Mouse (Mus musculus) ES-E14 (cell line): ENCODE measurements around the gene Ambp. TPM values are rescaled to one million over a fixed set of nuclear protein-coding genes. Genes with fewer than 3 reads are reported as not detected.

Source experiments
- DNase-seq: peaks from one replicate; pipeline ENCODE4 v3.0.0-alpha.2; 2013; ENCODE audit warnings: low read depth, low spot score
- H3K27ac ChIP-seq: 2 replicates; pipeline ENCODE4 v1.5.1; 2012; ENCODE audit warnings: low read depth, mild to moderate bottlenecking, low read length, moderate library complexity, mixed read lengths; ENCODE audit not compliant: poor library complexity, insufficient read depth, severe bottlenecking
- H3K36me3 ChIP-seq: 2 replicates; pipeline ENCODE4 v1.6.1; 2012; ENCODE audit warnings: mild to moderate bottlenecking, low read length, moderate library complexity, mixed read lengths; ENCODE audit not compliant: control insufficient read depth, poor library complexity, insufficient read depth, severe bottlenecking
- H3K4me1 ChIP-seq, 2 experiments: fragments of 150-350 bp in 1 of 2; sonication (generic) in 1 of 2; 2 replicates each; pipeline ENCODE4 v1.6.1; 2012; ENCODE audit warnings: low read length in 2 of 2, mild to moderate bottlenecking in 1 of 2, mixed read lengths in 1 of 2; ENCODE audit not compliant: control insufficient read depth in 2 of 2, insufficient read depth in 2 of 2, poor library complexity in 1 of 2
- H3K4me3 ChIP-seq, 2 experiments: fragments of 150-350 bp in 1 of 2; sonication (generic) in 1 of 2; 2 replicates each; pipeline ENCODE4 v1.5.1; 2012; ENCODE audit warnings: low read length in 2 of 2, low read depth in 1 of 2, mild to moderate bottlenecking in 1 of 2, mixed read lengths in 1 of 2; ENCODE audit not compliant: insufficient read depth in 1 of 2, poor library complexity in 1 of 2, severe bottlenecking in 1 of 2
- H3K9ac ChIP-seq: 2 replicates; pipeline ENCODE4 v1.6.1; 2012; ENCODE audit warnings: low read depth, mild to moderate bottlenecking, low read length, mixed read lengths; ENCODE audit not compliant: poor library complexity, insufficient read depth, severe bottlenecking
- H3K9me3 ChIP-seq: fragments of 150-350 bp; sonication (generic); 2 replicates; pipeline ENCODE4 v1.6.1; 2012; ENCODE audit warnings: low read depth, mild to moderate bottlenecking, low read length; ENCODE audit not compliant: control insufficient read depth, insufficient read depth
- CHD2 ChIP-seq: IDR thresholded peaks from 2 replicates; pipeline ENCODE4 v1.6.1; 2014; ENCODE audit warnings: mild to moderate bottlenecking, low read depth, low read length, inconsistent platforms
- HCFC1 ChIP-seq: IDR thresholded peaks from 2 replicates; pipeline ENCODE4 v1.6.1; 2012; ENCODE audit warnings: low read length, inconsistent platforms, borderline replicate concordance; ENCODE audit not compliant: insufficient read depth
- MAFK ChIP-seq: IDR thresholded peaks from 2 replicates; pipeline ENCODE4 v1.6.1; 2014; ENCODE audit warnings: mild to moderate bottlenecking, low read depth, low read length, inconsistent platforms; ENCODE audit not compliant: insufficient read depth
- ZC3H11A ChIP-seq: IDR thresholded peaks from 2 replicates; pipeline ENCODE4 v1.6.1; 2012; ENCODE audit warnings: low read depth, mild to moderate bottlenecking, inconsistent platforms, low read length, borderline replicate concordance
- ZNF384 ChIP-seq: IDR thresholded peaks from 2 replicates; pipeline ENCODE4 v1.6.1; 2012; ENCODE audit warnings: low read depth, low read length, inconsistent platforms
- in situ Hi-C, 2 experiments: fragments of 600-800 bp; cut with MboI; formaldehyde crosslinking; loops; one replicate each; pipeline ENCODE4 v1.15.1; 2025; ENCODE audit warnings: low sequenced_read_pairs in 2 of 2, inconsistent platforms in 1 of 2; ENCODE audit not compliant: unreplicated experiment in 2 of 2
- total RNA-seq: library from RNA; depleted of rRNA; stranded (reverse); fragments of 300-350 nt; gene quantifications from 2 replicates; pipeline ENCODE4 v1.2.3, GENCODE M21; 2012; rRNA removed

Gene Ambp
- total RNA-seq, 1 experiment = not detected

DNA sequence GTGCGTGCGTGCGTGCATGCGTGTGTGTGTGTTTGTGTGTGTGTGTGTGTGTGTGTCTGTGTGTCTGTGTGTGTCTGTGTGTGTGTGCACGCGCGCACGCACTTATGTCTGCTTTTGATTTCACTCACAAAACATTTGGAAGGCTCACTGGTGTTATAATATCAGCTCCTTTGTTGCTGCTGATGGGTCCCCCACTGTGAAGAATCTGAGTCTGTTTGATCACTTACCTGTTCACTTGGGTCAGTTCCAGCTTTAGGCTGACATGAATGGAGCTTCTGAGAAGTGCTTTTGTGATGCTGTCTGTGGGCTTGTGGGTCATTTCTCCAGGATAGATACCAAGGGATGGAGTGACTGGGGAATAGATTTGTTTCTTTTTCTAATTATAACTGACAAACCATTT is 48.9 kb downstream of the Ambp start:
- in situ Hi-C loops = no loop called here

DNA sequence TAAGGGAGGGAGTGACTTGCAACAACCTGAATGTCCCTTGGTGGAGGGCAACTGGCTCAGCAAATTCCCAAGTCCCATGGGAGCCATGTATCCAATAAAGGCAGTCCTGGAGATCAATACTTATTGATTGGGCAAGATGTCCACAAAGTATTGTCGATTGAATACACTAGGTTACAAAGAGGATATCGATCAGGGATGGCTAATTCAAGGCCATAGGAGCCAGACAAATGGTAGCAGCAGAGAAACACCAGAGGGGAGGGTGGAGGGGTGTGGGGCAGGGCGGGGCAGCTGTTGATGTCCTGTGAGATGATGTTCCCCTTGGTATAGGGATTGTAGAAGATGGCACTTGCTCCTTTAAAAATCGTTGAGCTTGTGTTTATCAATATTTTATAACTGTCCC is 52.6 kb downstream of the Ambp start:
- in situ Hi-C loops = no loop called here
- TF ChIP-seq ZNF384 (no peak), ZC3H11A (no peak), MAFK (no peak), HCFC1 (no peak), CHD2 (no peak)
- H3K36me3 ChIP-seq = no peaks in the 10 kb centered on the region

More for the DNA sequence above, 48.9 kb downstream of the Ambp start:
- no peaks in the 10 kb centered on the region for H3K9me3 ChIP-seq
- H3K36me3 ChIP-seq = no peaks in the 10 kb centered on the region
- H3K9ac ChIP-seq = no peak overlapping the region
- no peaks in the 10 kb centered on the region for H3K4me1 ChIP-seq
- TF ChIP-seq ZNF384 (no peak), CHD2 (no peak), MAFK (no peak), HCFC1 (no peak), ZC3H11A (no peak)
- no peak overlapping the region for H3K4me3 ChIP-seq
- peak; percentile 17 for DNase-seq
- no peak overlapping the region for H3K27ac ChIP-seq

DNA sequence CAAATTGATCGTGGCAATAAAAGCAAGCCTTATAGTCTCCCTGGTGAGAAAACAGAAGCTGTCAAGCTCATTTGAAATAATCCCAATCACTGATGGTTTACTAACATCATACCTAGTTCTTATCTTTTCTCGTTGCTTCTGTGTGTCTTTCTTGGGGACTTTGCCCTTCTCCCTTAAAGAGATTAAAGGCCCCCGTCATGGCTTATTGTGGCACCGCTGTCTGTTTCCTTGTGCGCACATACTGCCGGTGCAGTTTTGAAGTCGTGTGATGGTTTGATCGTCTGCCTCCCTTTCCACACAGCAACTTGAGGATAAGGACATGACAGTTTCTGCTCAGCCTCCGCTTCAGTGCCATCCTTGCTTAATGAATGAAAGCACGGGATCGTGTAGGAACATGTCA is 54.1 kb downstream of the Ambp start:
- no peak for TF ChIP-seq ZC3H11A
- TF ChIP-seq HCFC1 = no peak
- TF ChIP-seq ZNF384 = no peak
- TF ChIP-seq CHD2 = no peak
- TF ChIP-seq MAFK = no peak
- H3K4me1 ChIP-seq = no peaks in the 10 kb centered on the region
- H3K9me3 ChIP-seq = no peaks in the 10 kb centered on the region
- no peaks in the 10 kb centered on the region for H3K36me3 ChIP-seq
- H3K4me3 ChIP-seq = no peak overlapping the region
- no peak for DNase-seq
- no peak overlapping the region for H3K27ac ChIP-seq
- in situ Hi-C loops = no loop called here
- no peak overlapping the region for H3K9ac ChIP-seq

More for the DNA sequence above, 52.6 kb downstream of the Ambp start:
- DNase-seq = no peak
- Histone ChIP-seq H3K9ac (no peak overlapping the region), H3K4me1 (no peaks in the 10 kb centered on the region), H3K27ac (no peak overlapping the region), H3K9me3 (no peaks in the 10 kb centered on the region), H3K4me3 (no peak overlapping the region)

DNA sequence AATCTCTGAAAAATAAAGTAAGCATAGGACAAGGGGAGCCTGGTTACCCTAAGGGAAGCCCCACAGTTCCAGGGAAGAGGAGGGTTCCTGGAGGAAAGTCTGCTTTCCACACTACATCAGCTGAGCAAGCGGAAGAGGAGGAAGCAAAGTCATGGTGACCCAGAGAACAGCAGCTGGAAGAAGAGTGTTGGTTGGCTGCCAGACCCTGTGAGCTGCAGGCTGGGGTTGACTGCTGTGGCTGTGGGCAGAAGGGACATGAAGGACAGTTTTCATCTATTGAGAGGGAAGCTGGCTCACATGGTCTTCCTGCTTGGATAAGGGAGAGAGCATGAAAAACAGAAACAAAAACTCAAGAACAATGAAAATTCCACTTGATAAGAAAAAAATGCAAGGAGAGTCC is 57.0 kb downstream of the Ambp start:
- no peaks in the 10 kb centered on the region for H3K4me1 ChIP-seq
- H3K9me3 ChIP-seq = no peaks in the 10 kb centered on the region
- no peak overlapping the region for H3K4me3 ChIP-seq
- H3K36me3 ChIP-seq = no peaks in the 10 kb centered on the region
- in situ Hi-C loops = no loop called here
- no peak for TF ChIP-seq ZNF384
- no peak for TF ChIP-seq HCFC1
- no peak for TF ChIP-seq ZC3H11A
- no peak for TF ChIP-seq CHD2
- no peak for TF ChIP-seq MAFK
- DNase-seq = no peak
- H3K9ac ChIP-seq = no peak overlapping the region
- no peak overlapping the region for H3K27ac ChIP-seq

Other genes with a start within 250 kb of the Ambp start
- gene Zfp618, start 189.2 kb downstream of the Ambp start, total RNA-seq = 3.0 and 3.3 TPM in 2 replicates
- gene Kif12, start 17.3 kb upstream of the Ambp start, total RNA-seq = not detected in 2 replicates
- gene Col27a1, start 59.2 kb upstream of the Ambp start, total RNA-seq = 1.0 and 2.4 TPM in 2 replicates
- not detected in 2 replicates for gene Orm1, start 189.8 kb upstream of the Ambp start, total RNA-seq
- gene Orm3, start 201.4 kb upstream of the Ambp start, total RNA-seq = not detected in 2 replicates
- not detected in 2 replicates for gene Orm2, start 207.7 kb upstream of the Ambp start, total RNA-seq
- 2.7 TPM in 2 replicates for gene Akna, start 248.6 kb upstream of the Ambp start, total RNA-seq